Mouse (Mus musculus) stomach, postnatal 0 days (tissue): ENCODE results near the gene Tcirg1. TPM values are rescaled to one million over a fixed set of nuclear protein-coding genes. Genes with fewer than 3 reads are reported as not detected.

Experiments
- ATAC-seq: fragments of 200-750 bp; cut with Nextera tagmentation; 2 replicates; pipeline ENCODE4 v1.8.0; 2017; ENCODE audit not compliant: low FRiP score, low TSS enrichment
- DNase-seq: peaks from one replicate; pipeline ENCODE4 v3.0.0-alpha.2; 2016; ENCODE audit warnings: low spot score
- H3K27ac ChIP-seq: fragments of 300-500 bp; sonication (generic); replicated peaks from 2 replicates; pipeline ENCODE4 v1.5.1; 2014; ENCODE audit warnings: mild to moderate bottlenecking, control low read depth
- H3K27me3 ChIP-seq: fragments of 300-500 bp; sonication (generic); 2 replicates; pipeline ENCODE4 v1.6.1; 2014; ENCODE audit warnings: low read length; ENCODE audit not compliant: control insufficient read depth, insufficient read depth
- H3K36me3 ChIP-seq: fragments of 300-500 bp; sonication (generic); 2 replicates; pipeline ENCODE4 v1.6.1; 2014; ENCODE audit warnings: low read length, mixed read lengths; ENCODE audit not compliant: control insufficient read depth, insufficient read depth
- H3K4me1 ChIP-seq: fragments of 300-500 bp; sonication (generic); replicated peaks from 2 replicates; pipeline ENCODE4 v1.6.1; 2014; ENCODE audit warnings: antibody characterized with exemption; ENCODE audit not compliant: control insufficient read depth, insufficient read depth
- H3K4me2 ChIP-seq: fragments of 300-500 bp; sonication (generic); replicated peaks from 2 replicates; pipeline ENCODE4 v1.6.1; 2014; ENCODE audit warnings: low read depth, mild to moderate bottlenecking, control low read depth, moderate library complexity
- H3K4me3 ChIP-seq: fragments of 300-500 bp; sonication (generic); 2 replicates; pipeline ENCODE4 v1.5.1; 2014; ENCODE audit warnings: low read depth, low read length, control low read depth
- H3K9ac ChIP-seq: fragments of 300-500 bp; sonication (generic); 2 replicates; pipeline ENCODE4 v1.6.1; 2014; ENCODE audit warnings: mild to moderate bottlenecking, low read length, control low read depth, mixed read lengths
- H3K9me3 ChIP-seq: fragments of 300-500 bp; sonication (generic); 2 replicates; pipeline ENCODE4 v1.6.1; 2016; ENCODE audit warnings: low read length; ENCODE audit not compliant: control insufficient read depth
- CTCF ChIP-seq: IDR thresholded peaks from 2 replicates; pipeline ENCODE4 v1.5.1; 2016; ENCODE audit warnings: antibody characterized with exemption, low read depth, mild to moderate bottlenecking, moderate library complexity
- EP300 ChIP-seq: optimal IDR thresholded peaks from 2 replicates; pipeline ENCODE3; 2016; ENCODE audit warnings: antibody characterized with exemption
- WGBS: fragments of 180-500 bp; shearing (Covaris S2); extraction: QIAGEN DNeasy Blood & Tissue Kit; methylation state at CpG from one replicate; pipeline ENCODE4 v1.1.7; 2014; 5-methylcytosine and 5-hydroxymethylcytosine counted together
- polyA plus RNA-seq: library from polyadenylated mRNA; unstranded; fragments of >200 nt; fragmentation: Nextera tagmentation; extraction: Ambion mirVana; gene quantifications from 2 replicates; pipeline ENCODE4 v1.2.1, GENCODE M21; 2015

Tcirg1 gene
- polyA plus RNA-seq, 1 experiment from 2014 or later = 17.4 TPM

DNA sequence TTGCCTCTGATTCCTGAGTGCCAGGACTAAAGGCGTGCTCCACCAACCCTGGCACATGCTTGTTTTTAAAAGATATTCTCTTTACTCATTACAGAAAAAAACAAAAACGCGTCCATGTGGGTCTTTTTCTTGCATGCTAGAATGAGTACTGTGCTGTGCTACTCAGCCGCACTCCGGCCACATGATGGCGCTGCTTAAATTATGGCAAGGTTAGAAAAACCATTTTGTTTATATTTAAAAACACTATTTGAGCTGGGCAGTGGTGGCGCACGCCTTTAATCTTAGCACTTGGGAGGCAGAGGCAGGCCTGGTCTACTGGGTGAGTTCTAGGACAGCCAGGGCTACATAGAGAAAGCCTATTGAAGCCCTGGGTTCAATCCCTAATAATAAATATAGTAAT is 16.8 kb downstream of the Tcirg1 start:
- Histone ChIP-seq H3K27ac (no peak overlapping the region), H3K36me3 (peaks cover 16% of the 10 kb centered on the region), H3K4me2 (no peak overlapping the region), H3K9me3 (no peaks in the 10 kb centered on the region), H3K4me1 (no peaks in the 10 kb centered on the region), H3K9ac (no peak overlapping the region), H3K4me3 (no peak overlapping the region), H3K27me3 (no peaks in the 10 kb centered on the region)
- WGBS = 75% methylated on average over 8 of the region's 8 CpGs
- no peak for ATAC-seq
- TF ChIP-seq CTCF (peak; percentile 66), EP300 (no peak)
- peak; percentile 51 for DNase-seq

DNA sequence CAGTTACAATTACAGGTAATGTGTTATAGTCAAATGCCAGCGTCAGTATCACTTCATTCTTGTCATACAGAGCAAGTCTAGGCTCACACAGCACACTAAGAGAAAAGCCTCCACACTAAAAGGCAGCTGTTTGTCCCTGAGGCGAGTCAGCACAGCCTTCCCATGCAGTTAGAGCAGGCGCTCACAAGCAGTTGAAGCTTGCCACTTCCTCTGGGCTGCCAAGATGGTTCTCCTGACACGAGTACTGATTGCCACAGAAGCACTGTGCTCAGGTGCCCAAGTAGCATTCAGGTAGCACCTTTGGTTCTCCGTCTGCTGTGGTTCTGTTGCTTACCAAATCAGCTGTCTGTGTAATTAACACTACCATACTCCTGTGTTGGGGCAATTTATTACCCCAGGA is 17.8 kb downstream of the Tcirg1 start:
- no peak overlapping the region for H3K27ac ChIP-seq

DNA sequence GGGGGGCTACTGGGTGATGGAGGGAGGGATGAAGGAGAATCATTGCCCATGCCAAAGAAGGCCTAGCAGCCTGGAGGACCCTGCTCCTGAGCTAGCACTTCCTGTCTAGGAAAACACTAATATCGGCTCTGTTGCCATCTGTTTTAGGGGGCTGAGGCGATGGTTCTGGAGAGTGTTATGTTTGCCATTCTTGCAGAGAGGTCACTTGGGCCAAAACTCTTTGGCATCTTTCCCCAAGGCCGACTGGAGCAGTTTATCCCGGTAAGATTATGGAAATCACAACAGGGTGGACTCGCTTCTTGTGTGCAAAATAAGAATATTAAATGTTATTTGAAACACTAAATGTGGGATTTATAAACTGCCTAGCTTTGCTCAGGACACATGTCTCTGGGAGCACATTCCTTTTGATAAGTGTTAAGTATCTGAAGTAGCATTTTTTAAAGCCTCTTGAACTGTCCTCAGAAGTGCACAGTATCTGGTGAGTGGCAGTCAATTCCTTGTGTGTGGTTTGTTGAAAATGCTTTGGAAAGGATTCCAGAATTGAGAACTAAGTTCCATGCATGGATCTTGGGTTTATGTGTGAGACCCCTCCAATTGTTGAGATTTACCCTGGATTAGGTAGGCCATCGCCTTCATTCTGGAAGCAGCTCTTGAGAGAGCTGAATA is 22.5 kb downstream of the Tcirg1 start:
- Histone ChIP-seq H3K4me3 (no peak overlapping the region), H3K4me2 (no peak overlapping the region), H3K27ac (no peak overlapping the region), H3K27me3 (no peaks in the 10 kb centered on the region), H3K4me1 (peaks cover 2% of the 10 kb centered on the region; the same call in 1 of the 2 replicates), H3K9ac (no peak overlapping the region), H3K36me3 (peaks cover 2% of the 10 kb centered on the region; the same call in 1 of the 2 replicates), H3K9me3 (no peaks in the 10 kb centered on the region)
- TF ChIP-seq EP300 (no peak), CTCF (no peak)
- WGBS = 49% methylated on average over 6 of the region's 6 CpGs
- ATAC-seq (no peak; the same call in 1 of the 2 replicates), DNase-seq (no peak)

More for the DNA sequence above, 17.8 kb downstream of the Tcirg1 start:
- Histone ChIP-seq H3K9me3 (no peaks in the 10 kb centered on the region), H3K4me3 (no peak overlapping the region), H3K36me3 (peaks cover 9% of the 10 kb centered on the region), H3K27me3 (no peaks in the 10 kb centered on the region), H3K9ac (no peak overlapping the region), H3K4me1 (no peaks in the 10 kb centered on the region), H3K4me2 (no peak overlapping the region)
- no peak for DNase-seq
- TF ChIP-seq EP300 (no peak), CTCF (no peak)
- WGBS = 82% methylated on average over 5 of the region's 5 CpGs
- ATAC-seq = no peak

DNA sequence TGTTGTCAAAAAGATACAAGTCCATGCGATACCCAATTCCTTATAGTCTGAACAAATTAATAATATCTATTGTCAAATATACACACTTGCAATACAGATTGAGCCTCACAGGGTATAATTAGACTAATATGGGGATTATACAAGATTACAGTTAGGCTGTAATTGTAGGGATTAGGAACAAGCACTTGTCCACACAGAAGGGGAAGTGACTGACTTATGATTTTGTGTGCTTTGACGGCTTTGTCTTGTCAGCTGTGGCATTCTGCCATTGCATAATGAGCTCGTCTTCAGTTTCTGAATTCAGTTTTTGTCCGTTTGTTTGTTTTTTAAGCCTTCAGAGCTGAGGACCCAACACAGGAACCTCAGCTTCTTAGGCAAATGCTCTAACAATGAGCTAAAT is 24.7 kb downstream of the Tcirg1 start:
- H3K36me3 ChIP-seq = 0 out of 2 replicates have a peak, but pooled peaks cover 2% of the 10 kb centered on the region
- H3K4me3 ChIP-seq = no peak overlapping the region
- H3K27me3 ChIP-seq = no peaks in the 10 kb centered on the region
- no peak overlapping the region for H3K27ac ChIP-seq
- peaks cover 2% of the 10 kb centered on the region; the same call in 1 of the 2 replicates for H3K4me1 ChIP-seq
- ATAC-seq (no peak), DNase-seq (no peak)
- TF ChIP-seq EP300 = no peak
- no peak for TF ChIP-seq CTCF
- WGBS = 70% methylated on average over 4 of the region's 4 CpGs
- H3K9me3 ChIP-seq = no peaks in the 10 kb centered on the region
- H3K9ac ChIP-seq = no peak overlapping the region
- H3K4me2 ChIP-seq = no peak overlapping the region

DNA sequence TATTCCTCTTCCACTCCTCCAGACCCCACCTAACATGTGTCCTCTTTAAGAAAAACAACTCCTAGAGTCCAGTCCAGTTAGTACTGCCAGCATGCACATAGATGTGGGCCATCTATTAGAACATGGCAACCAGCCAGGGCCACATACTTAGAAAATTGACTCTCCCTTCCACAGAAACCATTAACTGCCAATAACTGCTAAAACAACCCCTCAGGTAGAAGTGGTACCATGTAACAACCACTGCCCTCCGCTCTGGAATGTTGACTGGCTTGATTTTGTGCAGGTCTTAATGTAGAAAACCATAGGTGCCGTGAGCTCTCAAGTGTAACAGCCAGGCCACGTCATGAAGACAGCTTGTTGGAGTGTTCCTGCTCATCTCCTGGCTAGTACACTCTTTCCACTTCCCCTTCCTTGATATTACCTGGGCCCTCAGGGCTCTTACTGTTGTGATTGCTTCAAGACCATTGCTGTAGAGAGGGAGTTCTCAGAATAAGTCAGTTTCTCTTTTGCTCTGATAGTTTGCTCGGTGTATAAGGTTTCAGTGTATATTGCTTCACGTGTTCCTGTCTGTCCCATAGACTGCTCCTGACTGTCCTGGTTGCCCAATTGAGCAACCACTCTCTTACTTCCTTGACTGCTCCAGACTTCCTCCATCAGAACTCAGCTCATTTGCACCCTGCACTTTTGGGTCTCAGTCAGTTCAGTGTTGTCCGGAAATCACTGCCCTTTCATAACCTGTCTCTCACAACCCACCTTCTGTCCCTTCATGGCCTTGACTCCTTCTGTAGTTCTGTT is 26.7 kb downstream of the Tcirg1 start:
- Histone ChIP-seq H3K9ac (no peak overlapping the region), H3K36me3 (0 out of 2 replicates have a peak, but pooled peaks cover 2% of the 10 kb centered on the region), H3K27me3 (no peaks in the 10 kb centered on the region), H3K4me1 (peaks cover 2% of the 10 kb centered on the region; the same call in 1 of the 2 replicates), H3K4me3 (no peak overlapping the region), H3K4me2 (no peak overlapping the region), H3K27ac (no peak overlapping the region), H3K9me3 (no peaks in the 10 kb centered on the region)
- no peak for ATAC-seq
- DNase-seq = no peak
- 84% methylated on average over 6 of the region's 6 CpGs for WGBS
- TF ChIP-seq CTCF (no peak), EP300 (no peak)

DNA sequence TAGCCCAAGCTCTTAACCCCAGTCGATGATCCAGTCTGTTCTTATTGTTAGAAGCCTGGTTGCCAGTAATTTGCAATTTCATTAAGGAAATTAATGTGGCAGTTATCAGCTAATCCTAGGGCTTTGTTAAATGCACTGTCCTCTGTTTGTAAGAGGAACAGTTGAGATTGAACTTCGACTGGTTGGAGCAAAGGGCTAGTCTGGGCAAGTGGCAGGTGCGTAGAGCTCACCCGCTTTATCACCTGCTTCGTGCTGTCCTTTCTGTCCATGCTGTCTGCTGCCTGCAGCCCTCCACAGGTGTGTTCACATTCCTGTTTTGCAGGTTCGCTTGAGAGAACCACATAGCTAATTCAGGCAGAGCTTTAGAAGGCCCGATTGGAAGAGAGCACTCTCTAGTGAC is 31.9 kb downstream of the Tcirg1 start:
- Histone ChIP-seq H3K9ac (no peak overlapping the region), H3K4me2 (no peak overlapping the region), H3K27me3 (no peaks in the 10 kb centered on the region), H3K27ac (no peak overlapping the region), H3K9me3 (no peaks in the 10 kb centered on the region), H3K4me3 (no peak overlapping the region), H3K36me3 (no peaks in the 10 kb centered on the region), H3K4me1 (peaks cover 3% of the 10 kb centered on the region; the same call in 1 of the 2 replicates)
- DNase-seq (no peak), ATAC-seq (no peak)
- 63% methylated on average over 7 of the region's 7 CpGs for WGBS
- no peak for TF ChIP-seq CTCF
- TF ChIP-seq EP300 = no peak
